Mouse (Mus musculus) lung, postnatal 36 days (tissue): ENCODE data around the gene Adprh.
"Not testable (repeated sequence)": the region's sequence is repeated elsewhere in the genome, so short reads cannot be mapped to it uniquely, and the experiment has no call there.

ENCODE experiments used
- DNase-seq: peaks from one replicate; pipeline ENCODE4 v3.0.0; 2022; ENCODE audit warnings: mixed read lengths

Gene Adprh

GRCm38 (mm10) chr16:38452442-38453202, at the start of gene Adprh:
Adprh (minus strand) TSS chr16:38452703.
- DNase-seq = peak; percentile 96

GRCm38 (mm10) chr16:38496604-38497140, 44.2 kb upstream of the Adprh start:
- no peak for DNase-seq

- peak; percentile 3 for DNase-seq
These were observed 41.4 kb upstream of the Adprh start for GRCm38 (mm10) chr16:38493890-38494289.

GRCm38 (mm10) chr16:38492551-38492950, 40.0 kb upstream of the Adprh start:
- DNase-seq = no peak

- DNase-seq = peak; percentile 26
These were observed 31.2 kb upstream of the Adprh start for GRCm38 (mm10) chr16:38483582-38484309.

- peak; percentile 68 for DNase-seq
These were observed 30.5 kb upstream of the Adprh start for GRCm38 (mm10) chr16:38482780-38483562.

- DNase-seq = no peak
These were observed 28.8 kb upstream of the Adprh start for GRCm38 (mm10) chr16:38481327-38481726.

GRCm38 (mm10) chr16:38478296-38478695, 25.8 kb upstream of the Adprh start:
- no peak for DNase-seq

- DNase-seq = not testable (repeated sequence)
These were observed 24.7 kb upstream of the Adprh start for GRCm38 (mm10) chr16:38477241-38477608.

GRCm38 (mm10) chr16:38476312-38477240, 24.1 kb upstream of the Adprh start:
- DNase-seq = peak; percentile 53

- peak; percentile 15 for DNase-seq
These were observed 23.3 kb upstream of the Adprh start for GRCm38 (mm10) chr16:38475681-38476311.

- no peak for DNase-seq
These were observed 22.3 kb upstream of the Adprh start for GRCm38 (mm10) chr16:38474677-38475286.

- DNase-seq = no peak
These were observed 21.2 kb upstream of the Adprh start for GRCm38 (mm10) chr16:38473661-38474060.

- no peak for DNase-seq
These were observed 20.0 kb upstream of the Adprh start for GRCm38 (mm10) chr16:38472507-38472873.

- DNase-seq = peak; percentile 9
These were observed 19.4 kb upstream of the Adprh start for GRCm38 (mm10) chr16:38471697-38472506.

- no peak for DNase-seq
These were observed 16.9 kb upstream of the Adprh start for GRCm38 (mm10) chr16:38469437-38469836.

GRCm38 (mm10) chr16:38468706-38469018, 16.2 kb upstream of the Adprh start:
- no peak for DNase-seq

GRCm38 (mm10) chr16:38467917-38468705, 15.6 kb upstream of the Adprh start:
- no peak for DNase-seq
